Mouse (Mus musculus): Measurements from ENCODE around the gene Serac1. TPM values are rescaled to one million over a fixed set of nuclear protein-coding genes. Genes with fewer than 3 reads are reported as not detected.
A peak's percentile ranks its signal among the peaks of the same experiment; 100 is the strongest.

Serac1 gene
- total and polyA plus RNA-seq, 3 experiments, result 5.7 to 8.6 (median 7.0) TPM

GRCm38 (mm10) chr17:6003661-6004060, 75.9 kb downstream of the Serac1 start:
- Histone ChIP-seq H3K9ac (ENCODE audit: low read depth, low read length) (no peak overlapping the region), H3K4me3 (no peak overlapping the region), H3K36me3 (ENCODE audit: control insufficient read depth, insufficient read depth, low read length) (peaks cover 15% of the 10 kb centered on the region), H3K79me2 (replicated peaks; ENCODE audit: control insufficient read depth, insufficient read depth, low read length) (no peaks in the 10 kb centered on the region), H3K27ac (peak overlapping the region; percentile 21), H3K27me3 (ENCODE audit: control insufficient read depth, insufficient read depth, low read length) (no peaks in the 10 kb centered on the region), H3K4me1 (ENCODE audit: control insufficient read depth, insufficient read depth, low read length) (peaks cover 44% of the 10 kb centered on the region)
- no peak for DNase-seq
- no peak for TF ChIP-seq POLR2A (IDR thresholded peaks at IDR 0.05; ENCODE audit: insufficient read depth, low read depth, low read length)
- intact Hi-C loops (cut with DNase I), result loop anchor here (2.0 kb wide), 1 partner anchor 27 kb away; no protein-coding TSS in a partner anchor
- 60% methylated on average over 6 of the region's 6 CpGs for WGBS

GRCm38 (mm10) chr17:6002563-6002962, 77.0 kb downstream of the Serac1 start:
- Histone ChIP-seq H3K36me3 (ENCODE audit: control insufficient read depth, insufficient read depth, low read length) (peaks cover 17% of the 10 kb centered on the region), H3K9ac (ENCODE audit: low read depth, low read length) (no peak overlapping the region), H3K4me3 (no peak overlapping the region), H3K27me3 (ENCODE audit: control insufficient read depth, insufficient read depth, low read length) (no peaks in the 10 kb centered on the region), H3K4me1 (ENCODE audit: control insufficient read depth, insufficient read depth, low read length) (peaks cover 42% of the 10 kb centered on the region), H3K27ac (peak overlapping the region; percentile 21; the same call in 1 of the 2 replicates), H3K79me2 (replicated peaks; ENCODE audit: control insufficient read depth, insufficient read depth, low read length) (no peaks in the 10 kb centered on the region)
- no peak for DNase-seq
- intact Hi-C loops (cut with DNase I), result no loop called here
- TF ChIP-seq EP300 (IDR thresholded peaks at IDR 0.05; ENCODE audit: insufficient read depth, low read depth, low read length) (no peak), POLR2A (IDR thresholded peaks at IDR 0.05; ENCODE audit: insufficient read depth, low read depth, low read length) (no peak), CTCF (IDR thresholded peaks at IDR 0.05) (no peak)
- WGBS, result 93% methylated on average over 6 of the region's 6 CpGs

- H3K27ac ChIP-seq, result peak overlapping the region; percentile 11
- H3K9ac ChIP-seq (ENCODE audit: low read depth, low read length), result no peak overlapping the region
- peaks cover 17% of the 10 kb centered on the region for H3K36me3 ChIP-seq (ENCODE audit: control insufficient read depth, insufficient read depth, low read length)
- H3K4me1 ChIP-seq (ENCODE audit: control insufficient read depth, insufficient read depth, low read length), result peaks cover 42% of the 10 kb centered on the region
- intact Hi-C loops (cut with DNase I), result no loop called here
- TF ChIP-seq EP300 (IDR thresholded peaks at IDR 0.05; ENCODE audit: insufficient read depth, low read depth, low read length), result no peak
- TF ChIP-seq POLR2A (IDR thresholded peaks at IDR 0.05; ENCODE audit: insufficient read depth, low read depth, low read length), result no peak
- TF ChIP-seq CTCF (IDR thresholded peaks at IDR 0.05), result no peak
- H3K27me3 ChIP-seq (ENCODE audit: control insufficient read depth, insufficient read depth, low read length), result no peaks in the 10 kb centered on the region
- DNase-seq, result peak in 1 of 2 experiments; percentile 26
- 35% methylated on average over 7 of the region's 7 CpGs for WGBS
- no peaks in the 10 kb centered on the region for H3K79me2 ChIP-seq (replicated peaks; ENCODE audit: control insufficient read depth, insufficient read depth, low read length)
- H3K4me3 ChIP-seq, result no peak overlapping the region
These were observed 77.7 kb downstream of the Serac1 start for GRCm38 (mm10) chr17:6001836-6002235.

- no peak for TF ChIP-seq EP300 (IDR thresholded peaks at IDR 0.05; ENCODE audit: insufficient read depth, low read depth, low read length)
- TF ChIP-seq CTCF (IDR thresholded peaks at IDR 0.05), result no peak
- no peak for TF ChIP-seq POLR2A (IDR thresholded peaks at IDR 0.05; ENCODE audit: insufficient read depth, low read depth, low read length)
- H3K9ac ChIP-seq (ENCODE audit: low read depth, low read length), result no peak overlapping the region
- 66% methylated on average over 6 of the region's 6 CpGs for WGBS
- H3K27me3 ChIP-seq (ENCODE audit: control insufficient read depth, insufficient read depth, low read length), result no peaks in the 10 kb centered on the region
- H3K79me2 ChIP-seq (replicated peaks; ENCODE audit: control insufficient read depth, insufficient read depth, low read length), result no peaks in the 10 kb centered on the region
- intact Hi-C loops (cut with DNase I), result no loop called here
- H3K36me3 ChIP-seq (ENCODE audit: control insufficient read depth, insufficient read depth, low read length), result peaks cover 15% of the 10 kb centered on the region
- no peak overlapping the region for H3K4me3 ChIP-seq
- peaks cover 40% of the 10 kb centered on the region for H3K4me1 ChIP-seq (ENCODE audit: control insufficient read depth, insufficient read depth, low read length)
- no peak for DNase-seq
- peak overlapping the region; percentile 11 for H3K27ac ChIP-seq
These were observed 78.2 kb downstream of the Serac1 start for GRCm38 (mm10) chr17:6001389-6001788.

GRCm38 (mm10) chr17:6000864-6001319, 78.6 kb downstream of the Serac1 start:
- H3K27me3 ChIP-seq (ENCODE audit: control insufficient read depth, insufficient read depth, low read length), result no peaks in the 10 kb centered on the region
- DNase-seq, result peak in 1 of 2 experiments; percentile 73
- 58% methylated on average over 8 of the region's 8 CpGs for WGBS
- peaks cover 12% of the 10 kb centered on the region for H3K36me3 ChIP-seq (ENCODE audit: control insufficient read depth, insufficient read depth, low read length)
- H3K79me2 ChIP-seq (replicated peaks; ENCODE audit: control insufficient read depth, insufficient read depth, low read length), result no peaks in the 10 kb centered on the region
- peak overlapping the region; percentile 11 for H3K27ac ChIP-seq
- H3K4me3 ChIP-seq, result no peak overlapping the region
- TF ChIP-seq CTCF (IDR thresholded peaks at IDR 0.05) (no peak), POLR2A (IDR thresholded peaks at IDR 0.05; ENCODE audit: insufficient read depth, low read depth, low read length) (no peak), EP300 (IDR thresholded peaks at IDR 0.05; ENCODE audit: insufficient read depth, low read depth, low read length) (no peak)
- intact Hi-C loops (cut with DNase I), result no loop called here
- H3K9ac ChIP-seq (ENCODE audit: low read depth, low read length), result peak overlapping the region; percentile 14; the same call in 1 of the 2 replicates
- peaks cover 36% of the 10 kb centered on the region for H3K4me1 ChIP-seq (ENCODE audit: control insufficient read depth, insufficient read depth, low read length)

- TF ChIP-seq POLR2A (IDR thresholded peaks at IDR 0.05; ENCODE audit: insufficient read depth, low read depth, low read length) (no peak), EP300 (IDR thresholded peaks at IDR 0.05; ENCODE audit: insufficient read depth, low read depth, low read length) (0 out of 2 replicates have a peak, but pooled peaks have one; percentile 31)
- H3K27me3 ChIP-seq (ENCODE audit: control insufficient read depth, insufficient read depth, low read length), result no peaks in the 10 kb centered on the region
- H3K36me3 ChIP-seq (ENCODE audit: control insufficient read depth, insufficient read depth, low read length), result peaks cover 6% of the 10 kb centered on the region
- H3K27ac ChIP-seq, result peak overlapping the region; percentile 90
- peak in 1 of 2 experiments; percentile 17 for DNase-seq
- WGBS, result 60% methylated on average over 5 of the region's 5 CpGs
- H3K79me2 ChIP-seq (replicated peaks; ENCODE audit: control insufficient read depth, insufficient read depth, low read length), result no peaks in the 10 kb centered on the region
- intact Hi-C loops (cut with DNase I), result no loop called here
- no peak overlapping the region for H3K9ac ChIP-seq (ENCODE audit: low read depth, low read length)
- 0 out of 2 replicates have a peak overlapping the region, but pooled peaks have one; percentile 4 for H3K4me3 ChIP-seq
- H3K4me1 ChIP-seq (ENCODE audit: control insufficient read depth, insufficient read depth, low read length), result peaks cover 33% of the 10 kb centered on the region
These were observed 80.5 kb downstream of the Serac1 start for GRCm38 (mm10) chr17:5999039-5999543.
